Mouse (Mus musculus): ENCODE results near the gene Rcor1.

The Rcor1 gene

DNA sequence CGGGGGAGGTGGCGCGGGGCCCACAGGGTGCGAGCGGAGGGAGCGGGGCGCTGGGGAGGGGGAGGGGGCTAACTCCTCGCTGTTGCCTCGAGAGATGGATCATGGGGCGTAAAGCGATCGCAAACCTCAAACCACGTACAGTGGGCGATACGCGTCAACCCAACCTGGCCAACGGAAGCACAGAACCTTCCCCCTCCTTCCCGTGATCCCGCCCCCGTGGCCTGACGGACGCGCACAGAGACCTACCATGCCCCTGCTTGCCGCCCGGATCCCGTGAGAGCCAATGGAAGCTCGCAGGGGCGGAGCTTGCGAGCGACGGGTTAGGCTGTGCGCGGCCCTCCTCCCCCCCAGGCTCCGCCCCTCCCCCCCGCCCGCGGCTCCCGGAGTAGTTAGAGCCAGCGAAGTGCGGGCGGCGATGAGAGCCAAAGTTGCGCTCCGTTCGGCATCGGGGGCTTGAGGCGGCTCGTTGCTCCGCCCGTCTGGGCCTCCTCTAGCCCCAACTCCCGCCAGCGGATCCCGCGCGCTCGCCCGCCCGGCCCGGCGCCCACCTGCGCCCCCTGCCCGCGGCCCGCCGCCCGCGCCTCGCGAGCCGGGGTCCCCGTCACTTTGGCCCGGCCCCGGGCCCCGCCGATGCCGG is at the start of gene Rcor1:
Rcor1 (plus strand) TSS at position 376 of the 637 bp plus-strand sequence.
- DNase-seq = peak; percentile 100

DNA sequence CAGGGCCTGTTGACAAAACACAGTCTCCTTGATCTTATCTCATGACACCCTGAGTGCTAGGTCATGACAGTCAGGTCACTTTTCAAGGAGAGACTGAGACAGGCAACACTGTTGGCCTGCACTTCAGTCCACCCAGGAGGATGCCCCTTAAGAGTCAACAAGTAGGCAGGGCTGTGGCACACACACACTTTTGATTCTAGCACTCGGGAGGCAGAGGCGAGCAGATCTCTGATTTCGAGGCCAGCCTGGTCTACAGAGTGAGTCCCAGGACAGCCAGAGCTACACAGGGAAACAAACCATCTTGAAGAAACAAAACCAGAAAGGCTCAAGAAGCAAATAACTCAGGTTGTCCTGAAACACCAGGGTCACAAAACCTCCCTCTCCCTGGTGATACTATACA is 49.7 kb upstream of the Rcor1 start:
- no peak for DNase-seq

DNA sequence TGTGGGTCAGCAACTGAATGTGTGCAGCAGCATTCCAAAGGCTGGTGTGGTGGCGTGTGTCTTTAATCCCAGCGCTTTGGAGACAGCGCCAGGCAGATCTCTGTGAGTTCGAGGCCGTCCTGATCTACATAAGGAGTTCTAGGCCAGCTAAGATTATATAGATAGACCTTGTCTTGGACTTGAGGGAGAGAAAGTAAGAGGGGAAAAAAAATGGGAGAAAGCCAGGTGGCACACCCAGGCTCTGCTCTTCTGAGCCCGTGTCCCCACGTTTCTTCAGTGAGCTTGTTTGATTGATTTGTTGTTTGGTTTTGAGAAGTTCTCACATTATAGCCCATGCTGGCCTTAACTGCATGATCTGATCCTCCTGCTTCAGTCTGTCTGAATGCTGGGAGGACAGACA is 48.7 kb upstream of the Rcor1 start:
- DNase-seq = no peak

DNA sequence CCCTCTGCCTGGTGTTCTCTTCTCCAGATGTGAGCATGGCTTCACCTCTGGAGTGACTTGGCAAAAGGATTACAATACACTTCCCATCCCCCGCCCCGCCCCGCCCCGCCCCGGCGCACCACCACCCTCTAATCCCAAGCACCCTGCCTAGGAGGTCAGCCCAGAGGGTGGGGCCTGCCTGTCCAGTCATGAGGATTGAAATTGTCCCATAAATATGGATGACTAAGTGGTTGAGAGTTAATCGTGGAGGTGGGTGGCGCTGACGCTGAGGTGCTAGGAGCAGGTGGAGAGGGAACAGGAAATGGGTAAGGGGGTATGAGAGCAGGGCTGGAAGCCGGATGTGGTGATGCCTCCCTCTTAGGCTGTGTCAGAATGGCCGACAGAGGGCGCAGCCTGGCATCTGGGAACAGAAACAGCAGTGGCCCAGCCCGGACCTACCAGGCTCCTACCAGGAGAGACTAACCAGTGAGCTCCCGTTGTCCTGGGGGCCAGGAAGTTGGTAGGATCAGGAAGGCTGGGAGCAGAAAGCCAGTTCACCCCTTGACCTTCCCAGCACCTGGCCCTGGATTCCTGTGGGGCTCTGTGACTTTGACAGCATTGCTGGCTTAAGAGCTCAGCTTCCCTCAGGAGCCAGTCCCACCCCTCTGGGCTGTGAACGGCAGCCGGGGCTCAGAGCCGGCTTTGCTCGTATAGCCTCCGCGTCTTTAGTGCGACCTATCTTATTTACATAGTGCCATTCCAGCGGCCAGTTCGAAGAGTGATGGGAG is 47.6 kb upstream of the Rcor1 start:
- DNase-seq = peak; percentile 89

DNA sequence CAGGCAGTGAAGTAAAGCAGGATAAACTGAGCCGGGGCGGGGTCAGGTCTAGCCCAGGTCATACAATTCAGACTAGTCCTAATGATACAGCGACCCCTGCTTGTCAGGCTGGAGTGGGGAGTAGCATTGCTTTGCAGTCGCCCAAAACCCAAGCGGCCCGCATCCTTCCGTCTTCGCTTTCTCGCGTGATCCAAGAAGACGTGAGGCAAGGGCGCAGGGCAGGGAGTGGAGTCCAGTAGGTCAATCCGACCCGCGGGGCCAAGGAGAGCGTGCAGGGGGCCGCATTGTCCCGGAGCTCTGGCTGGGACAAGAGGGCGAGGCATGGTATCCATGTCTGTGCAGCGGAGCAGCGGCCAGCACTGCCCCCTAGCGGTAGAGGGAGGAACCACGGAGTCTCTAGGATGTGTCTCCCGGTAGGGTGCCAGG is 47.0 kb upstream of the Rcor1 start:
- peak; percentile 91 for DNase-seq

DNA sequence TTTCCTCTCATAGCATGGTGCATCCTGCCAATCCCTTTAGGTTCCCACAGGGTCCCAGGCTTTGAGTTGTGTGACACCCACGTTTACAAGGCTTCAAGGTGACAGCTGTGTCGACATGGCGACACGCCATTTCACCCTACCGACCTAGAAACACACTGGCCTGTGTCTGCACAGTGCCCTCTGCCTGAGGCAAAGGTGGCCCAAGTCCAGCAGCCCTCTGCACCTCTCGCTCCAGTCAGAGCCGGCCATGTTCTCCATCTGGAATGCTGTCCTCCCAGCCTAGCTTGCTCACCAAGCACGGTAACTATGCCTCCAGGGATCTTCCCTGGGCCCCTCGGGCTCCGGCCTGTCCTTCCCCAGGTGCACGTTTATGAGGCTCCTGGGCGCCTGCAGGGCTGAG is 46.4 kb upstream of the Rcor1 start:
- no peak for DNase-seq

DNA sequence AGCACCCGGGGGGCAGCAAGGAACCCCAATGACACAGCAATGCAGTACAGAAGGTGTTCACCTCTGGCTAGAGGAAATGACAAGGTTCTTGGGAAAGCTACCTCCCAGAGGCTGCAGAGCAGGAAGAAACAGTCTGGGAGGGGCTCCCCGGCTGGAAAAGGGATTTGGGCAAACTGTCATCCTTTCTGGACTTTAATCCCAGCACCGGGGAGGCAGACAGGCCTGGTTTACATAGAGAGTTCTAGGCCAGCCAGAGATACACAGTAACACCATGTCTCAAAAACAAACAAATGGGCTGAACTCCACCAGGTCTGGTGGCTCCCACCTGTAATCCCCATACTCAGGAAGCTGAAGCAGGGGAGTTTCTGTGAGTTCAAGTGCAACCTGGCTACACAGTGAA is 45.9 kb upstream of the Rcor1 start:
- no peak for DNase-seq

DNA sequence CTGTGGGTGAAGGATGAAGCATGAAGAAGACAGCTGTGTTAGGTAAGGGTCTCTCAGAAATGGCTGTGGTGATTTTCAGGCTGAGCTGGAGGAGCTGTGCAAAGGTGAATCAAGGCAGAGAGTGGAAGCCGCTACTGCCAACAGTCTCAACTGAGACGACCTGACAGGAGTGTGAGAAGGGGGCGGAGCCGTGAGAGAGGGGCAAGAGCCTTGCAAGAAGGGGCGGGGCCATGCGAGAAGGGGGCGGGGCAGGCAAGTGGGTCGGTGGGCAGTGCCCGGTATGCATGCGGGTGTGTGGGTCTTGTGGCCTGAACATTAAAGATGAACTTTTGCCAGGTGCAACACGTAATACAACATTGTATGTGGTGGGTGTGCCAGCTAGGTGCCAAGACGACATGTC is 44.5 kb upstream of the Rcor1 start:
- no peak for DNase-seq

DNA sequence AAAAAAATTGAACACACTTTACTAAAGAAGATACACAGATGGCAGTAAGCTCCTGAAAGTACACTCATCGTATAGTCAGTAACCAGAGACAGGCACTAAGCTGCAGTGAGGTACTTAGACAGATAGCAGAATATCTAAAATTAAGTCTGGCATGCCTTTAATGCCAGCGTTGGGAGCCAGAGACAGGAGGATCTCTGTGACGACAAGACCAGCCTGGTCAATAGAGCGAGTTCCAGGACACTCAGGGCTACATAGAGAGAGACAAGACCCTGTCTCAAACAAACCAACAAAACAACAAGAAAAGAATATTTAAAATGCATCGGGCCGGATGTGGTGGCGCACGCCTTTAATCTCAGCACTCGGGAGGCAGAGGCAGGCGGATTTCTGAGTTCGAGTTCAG is 41.1 kb upstream of the Rcor1 start:
- no peak for DNase-seq

DNA sequence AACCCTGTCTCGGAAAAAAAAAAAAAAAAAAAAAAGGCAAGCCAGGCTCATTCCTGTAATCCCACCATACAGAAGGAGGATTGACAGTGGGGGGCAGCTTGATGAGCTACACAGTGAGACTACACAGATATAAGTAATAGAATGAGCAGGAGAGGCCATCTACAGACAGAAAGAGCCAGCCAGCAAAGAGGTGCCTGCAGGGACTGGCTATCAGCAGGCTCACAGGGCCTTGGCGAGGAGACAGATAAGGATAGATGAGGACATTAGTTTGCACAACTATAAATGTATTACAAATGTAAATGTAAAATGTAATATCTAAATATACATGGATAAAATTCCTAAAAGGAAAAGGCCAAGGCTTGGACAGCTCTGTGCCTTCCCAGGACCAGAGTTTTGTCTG is 39.3 kb upstream of the Rcor1 start:
- DNase-seq = no peak

DNA sequence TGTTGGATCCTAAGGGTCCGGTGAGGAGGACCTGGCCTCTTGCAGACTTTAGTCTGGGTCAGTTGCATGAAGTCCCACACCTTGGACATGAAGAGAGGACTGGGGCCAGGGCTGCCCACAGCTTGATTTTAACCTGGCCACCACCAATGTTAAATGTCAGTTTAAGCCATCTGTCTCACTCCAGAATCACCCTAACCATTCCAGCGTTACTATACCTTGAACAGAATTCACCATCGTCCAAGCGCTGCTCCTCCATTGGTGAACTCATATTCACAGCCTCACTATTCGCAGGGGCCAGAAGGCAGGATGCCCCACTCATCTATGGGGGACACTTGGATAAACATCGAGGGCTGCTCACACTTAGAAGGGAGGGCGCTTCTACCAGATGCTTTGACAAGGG is 38.2 kb upstream of the Rcor1 start:
- DNase-seq = no peak

DNA sequence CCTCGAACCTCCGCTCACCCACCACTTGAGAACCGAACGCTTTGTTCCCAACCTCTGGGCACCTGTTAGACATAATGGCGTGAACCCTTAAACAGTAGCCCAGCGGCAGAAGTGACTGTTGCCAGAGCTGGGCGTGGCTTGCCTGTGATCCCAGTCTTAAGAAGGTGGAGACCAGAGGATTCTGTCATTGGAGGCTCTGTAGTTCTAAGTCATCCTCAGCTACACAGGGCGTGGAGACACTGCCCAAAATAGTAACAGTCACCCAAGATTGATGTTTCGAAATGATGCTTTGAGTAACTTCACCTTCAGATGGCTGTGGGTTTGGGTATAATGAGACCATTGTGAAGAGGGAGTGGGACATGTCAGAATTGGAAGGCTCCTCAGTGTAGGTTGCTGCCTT is 35.0 kb upstream of the Rcor1 start:
- no peak for DNase-seq

DNA sequence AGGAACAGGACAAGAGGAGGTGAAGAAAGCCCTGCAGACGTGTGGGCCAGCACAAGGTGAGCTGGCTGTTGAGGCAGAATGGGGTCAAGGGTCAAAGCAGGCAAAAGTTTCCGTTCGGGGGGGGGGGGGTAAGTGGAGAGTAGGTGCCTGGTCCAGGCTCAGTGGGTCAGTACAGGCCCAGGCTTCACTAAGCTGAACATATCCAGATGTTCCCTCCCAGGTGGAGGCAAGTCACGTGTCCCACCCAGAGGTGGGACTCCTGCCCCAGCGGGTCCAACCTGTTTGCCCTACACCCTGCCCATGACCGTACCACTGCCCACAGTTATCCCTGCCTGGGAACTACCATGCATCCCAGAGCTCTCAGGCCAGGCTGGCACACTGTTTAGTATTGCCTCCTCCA is 33.3 kb upstream of the Rcor1 start:
- no peak for DNase-seq

DNA sequence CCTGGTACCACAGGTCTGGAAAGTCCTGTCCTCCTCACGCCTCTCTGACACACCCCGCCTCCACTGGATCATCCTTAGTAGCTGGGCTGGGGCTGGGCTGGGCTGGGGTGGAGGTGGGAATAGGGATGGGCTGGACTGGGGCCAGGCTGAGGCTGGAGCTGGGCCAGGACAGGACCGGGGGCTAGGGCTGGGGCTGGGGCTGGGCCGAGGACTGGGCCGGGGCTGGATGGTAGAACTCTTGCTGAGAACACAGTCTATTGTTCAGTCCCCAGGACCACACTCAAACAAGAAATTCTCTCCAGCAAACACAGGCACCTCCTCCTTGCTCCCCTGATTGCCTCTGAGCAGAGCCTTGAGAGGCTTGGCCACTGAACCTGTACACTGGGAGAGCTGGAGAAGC is 32.8 kb upstream of the Rcor1 start:
- DNase-seq = no peak

DNA sequence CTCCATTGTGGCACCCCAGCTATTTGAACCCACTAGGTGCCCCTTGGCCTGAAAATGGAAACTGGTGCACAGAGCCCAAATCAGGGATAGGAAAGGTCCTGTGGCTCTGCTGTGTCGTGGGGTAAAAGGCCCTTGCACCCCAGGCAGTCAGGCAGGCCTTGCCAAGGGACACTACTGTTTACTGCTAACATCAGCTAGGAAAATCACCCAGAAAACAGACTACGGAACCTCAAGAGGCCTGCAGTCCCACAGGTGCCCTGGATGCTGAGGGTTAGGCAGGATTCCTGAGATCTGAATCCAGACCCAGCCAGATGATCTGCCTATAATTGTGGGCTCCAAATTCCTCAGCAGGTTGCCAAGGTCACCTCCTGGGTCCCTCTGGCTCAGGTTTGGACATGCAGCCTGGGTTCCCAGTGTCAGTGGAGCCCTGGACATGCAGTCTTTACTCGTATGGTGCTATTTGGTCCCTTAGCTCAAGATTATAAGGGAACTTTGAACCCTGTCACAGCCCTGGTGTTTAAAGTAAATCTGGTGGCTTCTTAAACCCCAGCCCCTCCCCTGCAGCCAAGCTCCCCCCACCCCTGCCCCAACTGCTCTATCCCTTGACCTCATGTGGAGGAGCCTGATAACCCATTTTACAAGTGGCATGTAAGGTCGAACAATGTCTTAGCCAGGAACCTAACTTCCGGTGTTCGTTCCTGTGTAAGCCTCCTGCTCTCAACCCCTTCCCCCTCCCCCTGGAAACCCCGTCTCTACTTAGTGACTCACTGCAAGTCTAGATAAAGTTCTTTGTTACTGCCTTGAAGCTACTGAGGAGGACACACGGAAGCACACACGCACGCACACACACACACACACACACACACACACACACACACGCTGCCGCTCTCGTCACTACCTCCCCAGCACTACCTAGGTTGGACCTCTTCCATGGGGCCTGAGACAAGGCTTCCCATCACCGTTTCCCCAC is 31.7 kb upstream of the Rcor1 start:
- DNase-seq = peak; percentile 31

DNA sequence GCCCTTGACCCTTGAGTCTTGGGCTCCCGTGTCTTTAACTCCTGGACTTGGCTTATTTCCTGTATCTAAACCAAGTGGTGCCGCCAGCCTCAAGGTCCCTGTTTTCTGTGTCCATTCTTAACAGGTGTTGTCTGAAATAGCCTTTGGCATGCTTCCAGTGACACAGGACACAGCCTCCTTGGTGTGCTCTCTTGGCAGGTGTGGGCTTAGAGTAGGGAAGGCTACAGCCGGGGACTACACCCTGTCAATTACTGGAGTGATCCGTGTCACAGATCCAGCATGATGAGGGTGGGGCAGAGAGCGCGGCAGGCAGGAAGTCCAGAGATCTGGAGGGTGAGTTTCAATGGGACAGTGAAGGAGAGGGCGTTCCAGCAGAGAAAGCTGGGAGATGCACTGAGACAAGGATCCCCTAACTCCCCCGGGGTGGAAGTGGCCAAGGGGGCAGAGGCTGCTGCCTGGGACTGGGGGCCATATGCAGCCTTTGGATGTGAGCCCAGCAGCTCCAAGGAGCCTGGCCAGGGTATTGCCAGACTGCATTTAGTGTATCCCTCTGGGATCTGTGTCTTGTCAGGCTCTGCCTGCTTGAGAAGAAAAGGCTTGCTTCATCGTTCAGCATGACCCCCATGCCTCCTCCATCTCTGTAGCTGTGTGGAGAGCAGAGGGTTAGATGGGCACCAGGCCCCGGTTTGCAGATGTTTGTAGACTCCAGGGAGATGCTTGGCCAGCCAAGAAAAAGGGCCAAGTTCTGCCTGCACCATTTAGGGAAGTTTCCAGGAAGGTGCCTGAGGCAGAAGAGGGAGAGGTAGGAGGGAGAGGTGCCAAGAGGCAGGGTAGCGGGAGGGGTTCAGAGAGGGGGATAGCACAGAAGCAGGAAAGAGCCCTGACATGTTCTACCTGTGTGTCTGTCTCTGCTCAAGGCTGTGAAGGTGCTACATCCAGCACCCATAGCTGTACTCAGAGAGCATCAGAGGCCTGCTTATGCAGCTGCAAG is 30.4 kb upstream of the Rcor1 start:
- no peak for DNase-seq

DNA sequence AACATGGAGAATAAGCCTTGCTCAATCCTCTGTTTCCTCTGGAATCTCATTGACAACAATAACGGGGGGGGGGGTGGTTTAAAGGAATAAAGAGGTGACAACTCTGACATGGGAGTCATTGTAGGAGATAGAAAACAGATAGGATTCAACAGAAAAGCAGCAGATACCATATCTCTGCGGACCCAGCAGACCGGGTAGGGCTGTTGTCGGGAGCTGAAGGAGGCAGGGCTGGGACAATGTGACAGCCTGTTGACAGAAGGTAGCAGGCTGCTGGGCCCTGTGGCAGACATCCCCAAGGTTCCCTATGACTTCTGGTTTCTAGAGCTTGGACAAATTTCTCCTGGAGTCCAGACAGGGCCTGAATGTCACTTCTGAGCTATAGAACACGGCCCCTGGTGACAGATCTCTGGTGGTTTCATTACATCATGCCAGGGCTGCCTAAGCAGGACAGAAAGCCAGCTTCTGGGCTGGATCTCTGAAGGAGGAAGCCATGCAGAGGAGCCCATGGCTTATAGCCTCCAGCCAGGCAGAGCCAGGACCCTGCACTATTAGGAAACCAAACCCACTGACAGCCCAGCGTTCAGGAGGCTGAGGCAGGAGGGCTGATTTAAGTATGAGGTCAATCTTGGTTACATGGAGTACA is 29.4 kb upstream of the Rcor1 start:
- DNase-seq = no peak

DNA sequence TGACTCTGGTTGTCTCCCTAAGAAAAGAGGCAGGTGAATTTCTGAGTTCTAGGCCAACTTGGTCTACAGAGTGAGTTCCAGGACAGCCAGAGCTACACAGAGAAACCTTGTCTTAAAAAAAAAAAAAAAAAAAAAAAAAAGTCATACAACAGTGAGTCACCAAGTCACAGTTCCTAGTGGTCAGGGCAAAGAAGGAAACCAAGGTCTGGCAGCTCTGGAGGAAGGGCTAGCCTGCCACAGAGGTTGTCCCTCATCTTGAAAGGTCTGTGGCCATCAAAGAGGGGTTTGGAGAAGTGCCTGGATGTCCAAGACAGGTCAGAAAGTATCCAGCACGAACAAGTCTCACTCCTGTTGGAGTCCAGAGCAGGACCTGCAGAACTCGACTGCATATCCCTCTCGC is 22.3 kb upstream of the Rcor1 start:
- no peak for DNase-seq

DNA sequence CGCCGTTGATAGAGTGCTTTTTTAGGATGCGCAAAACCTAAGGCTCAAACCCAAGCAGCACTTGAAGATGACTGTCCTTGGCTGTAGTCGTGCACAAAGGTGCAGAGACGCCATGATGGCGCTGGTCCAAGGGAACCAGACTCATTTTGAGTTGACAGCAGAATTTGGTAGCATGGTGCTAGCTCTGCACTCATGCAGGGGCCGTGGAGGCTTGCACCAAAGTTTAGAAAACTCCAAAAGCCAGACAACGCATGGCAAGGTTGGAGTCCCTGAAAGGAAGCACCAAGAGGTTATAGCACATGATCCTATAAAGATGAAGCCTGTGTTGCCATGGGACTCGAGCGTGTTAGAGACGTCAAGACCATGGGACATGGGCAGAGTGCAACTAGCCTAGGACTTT is 21.1 kb upstream of the Rcor1 start:
- DNase-seq = no peak

DNA sequence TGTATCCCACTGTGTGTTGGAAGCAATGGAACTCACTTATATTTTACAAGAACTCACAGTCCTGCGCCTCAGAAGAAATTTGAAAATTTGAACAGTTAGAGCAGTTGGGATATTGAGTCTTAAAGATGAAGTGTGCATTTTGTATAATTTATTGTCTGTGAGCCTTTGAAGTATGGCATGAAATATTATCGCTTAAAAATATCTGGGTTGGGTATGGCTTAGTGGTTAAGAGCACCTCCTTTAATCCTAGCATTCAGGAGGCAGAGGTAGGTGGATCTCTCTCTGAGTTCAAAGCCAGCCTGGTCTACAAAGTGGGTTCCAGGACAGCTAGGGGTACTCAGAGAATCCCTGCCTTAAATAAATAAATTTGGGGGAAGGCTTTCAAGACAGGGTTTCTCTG is 20.1 kb upstream of the Rcor1 start:
- DNase-seq = no peak

DNA sequence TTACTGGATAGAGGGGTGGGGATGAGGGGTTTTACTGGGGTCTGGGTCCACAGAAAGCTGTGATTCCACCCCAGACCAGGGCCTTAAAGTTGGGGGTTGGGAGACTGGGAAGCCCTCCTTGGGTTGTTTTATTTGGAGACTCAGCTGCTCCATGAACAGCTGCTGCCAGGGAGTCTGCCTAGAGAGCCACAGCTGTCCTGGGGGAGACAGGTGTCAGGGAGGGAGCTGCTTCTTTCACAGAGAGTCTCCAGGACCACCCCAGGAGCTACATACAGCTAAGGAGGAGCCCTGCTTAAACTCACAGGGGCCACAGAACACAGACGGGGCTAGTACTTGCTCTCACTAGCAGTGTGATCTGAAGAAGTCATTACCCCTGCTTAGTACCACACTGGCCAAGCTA is 18.0 kb upstream of the Rcor1 start:
- no peak for DNase-seq

DNA sequence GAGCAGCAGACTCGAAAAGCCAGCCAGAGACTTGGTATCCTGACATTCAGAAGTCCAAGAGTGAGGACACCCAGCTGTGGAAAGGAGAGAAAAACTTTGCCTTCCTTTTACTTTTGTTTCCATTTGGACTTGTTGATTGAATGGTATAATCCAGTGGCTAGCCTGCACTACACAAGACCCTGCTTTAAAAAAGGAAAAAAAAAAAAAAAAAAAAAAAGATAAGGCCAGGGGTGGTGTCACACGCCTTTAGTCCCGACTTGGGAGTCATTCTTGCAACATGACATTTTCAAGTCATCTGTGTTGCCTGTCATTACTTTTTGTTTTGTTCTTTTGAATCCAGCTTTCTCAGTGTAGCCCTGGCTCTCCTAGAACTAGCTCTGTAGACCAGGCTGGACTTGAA is 17.6 kb upstream of the Rcor1 start:
- DNase-seq = no peak
